Mouse (Mus musculus) cerebellum, adult 9-10 months (tissue): ENCODE measurements at regions not wholly inside any gene's neighbourhood (a gene's known extent, or its start where the extent isn't known, plus 50 kb on each side); places are given as distances from the start of the nearest gene placed in this dataset.
A peak's percentile ranks its signal among the peaks of the same experiment; 100 is the strongest.

Experiments used
- DNase-seq: peaks from one replicate; pipeline ENCODE4 v3.0.0; 2022

GRCm38 (mm10) chr13:44210123-44210522, 425.5 kb downstream of the Cd83 start:
- DNase-seq = no peak

DNA sequence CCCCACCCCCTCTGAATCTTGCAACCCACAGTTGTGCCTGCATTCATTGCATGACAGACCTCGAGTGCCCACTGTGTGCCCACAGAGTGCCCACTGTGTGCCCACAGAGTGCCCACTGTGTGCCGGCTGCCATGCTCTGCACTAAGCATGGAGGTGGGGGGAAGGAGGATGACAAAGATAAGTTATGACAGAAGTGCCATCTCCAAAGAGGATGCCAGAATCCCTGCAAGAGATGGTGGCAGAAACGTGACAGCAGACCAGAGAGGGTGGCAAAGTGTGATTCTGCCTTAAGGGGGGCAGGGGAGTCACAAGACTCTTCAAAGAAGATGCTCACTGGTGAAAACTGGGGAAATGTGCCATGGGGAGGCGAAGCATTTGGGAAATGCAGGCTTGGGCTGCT, 427.8 kb downstream of the Cd83 start:
- no peak for DNase-seq

- DNase-seq = peak; percentile 59
Observed at GRCm38 (mm10) chr13:44212936-44213335, 428.4 kb downstream of the Cd83 start.

GRCm38 (mm10) chr13:44218266-44218665, 433.7 kb downstream of the Cd83 start:
- no peak for DNase-seq

DNA sequence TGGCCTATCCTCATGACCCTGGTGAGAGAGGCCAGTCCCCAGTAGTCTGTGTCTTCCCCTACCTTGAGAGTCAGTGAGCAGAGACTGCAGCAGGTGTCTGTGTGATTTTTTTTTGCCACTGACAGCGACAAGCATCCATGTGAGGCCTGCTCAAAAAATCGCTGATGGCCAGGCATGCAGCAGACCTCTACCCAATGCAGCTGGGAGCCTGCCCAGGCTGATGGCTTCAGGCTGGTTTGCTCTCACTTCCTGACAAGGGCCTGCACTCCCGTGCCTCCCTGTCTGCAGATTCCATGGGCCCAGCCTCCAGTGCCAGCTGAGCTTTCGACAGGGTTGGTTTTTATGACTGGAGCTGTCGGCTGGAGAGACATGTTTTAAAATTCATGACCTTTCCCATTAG, 437.1 kb downstream of the Cd83 start:
- DNase-seq = no peak

DNA sequence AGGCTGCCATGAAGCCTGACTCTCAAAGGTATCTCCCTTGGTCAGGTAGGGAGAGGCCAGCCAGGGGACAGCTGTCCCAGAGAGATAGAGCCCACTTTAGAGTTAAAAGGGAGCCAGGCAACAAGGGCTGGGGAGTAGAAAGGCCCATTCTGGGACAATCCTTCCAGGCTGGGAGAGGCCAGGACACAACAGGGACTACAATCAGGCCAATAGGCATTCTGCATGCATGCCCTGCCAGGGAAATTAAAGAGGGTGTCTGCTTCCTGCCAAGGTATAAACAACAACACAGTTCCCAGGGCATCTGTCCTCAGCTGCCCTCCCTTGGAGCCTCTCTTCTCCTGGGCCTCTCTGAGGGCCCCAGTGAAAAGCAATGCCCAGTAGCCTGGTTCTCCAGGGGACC, 437.8 kb downstream of the Cd83 start:
- DNase-seq = peak; percentile 62

- DNase-seq = no peak
Observed at GRCm38 (mm10) chr13:44227706-44228459, 443.3 kb downstream of the Cd83 start.

DNA sequence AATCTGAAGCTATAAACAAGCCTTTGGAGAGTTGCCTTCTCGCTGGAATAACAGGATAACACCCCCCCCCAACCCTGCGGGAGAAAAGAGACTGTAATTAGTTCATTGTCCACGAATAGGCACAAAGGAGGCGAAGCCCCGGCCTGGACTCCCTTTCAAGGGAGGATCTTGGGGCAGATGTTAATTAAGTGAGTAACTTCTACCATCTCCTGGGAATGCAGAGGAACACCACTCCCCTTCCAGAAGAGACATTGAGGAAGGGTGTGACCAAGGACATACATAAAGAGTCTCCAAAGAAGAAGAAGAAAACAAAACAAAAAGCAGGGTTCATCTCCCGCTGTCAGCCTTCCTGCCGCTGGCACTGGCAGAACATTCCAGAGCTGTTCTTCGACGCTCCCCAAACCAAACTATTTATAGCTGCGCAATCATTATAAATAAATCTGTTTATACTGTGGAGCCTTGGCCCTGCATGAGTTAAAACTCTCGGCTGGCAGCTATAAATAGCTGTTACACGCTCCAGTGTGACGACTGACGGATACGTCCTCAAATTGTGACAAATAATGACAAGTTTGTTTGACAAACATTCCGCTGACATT, 444.1 kb downstream of the Cd83 start:
- no peak for DNase-seq

DNA sequence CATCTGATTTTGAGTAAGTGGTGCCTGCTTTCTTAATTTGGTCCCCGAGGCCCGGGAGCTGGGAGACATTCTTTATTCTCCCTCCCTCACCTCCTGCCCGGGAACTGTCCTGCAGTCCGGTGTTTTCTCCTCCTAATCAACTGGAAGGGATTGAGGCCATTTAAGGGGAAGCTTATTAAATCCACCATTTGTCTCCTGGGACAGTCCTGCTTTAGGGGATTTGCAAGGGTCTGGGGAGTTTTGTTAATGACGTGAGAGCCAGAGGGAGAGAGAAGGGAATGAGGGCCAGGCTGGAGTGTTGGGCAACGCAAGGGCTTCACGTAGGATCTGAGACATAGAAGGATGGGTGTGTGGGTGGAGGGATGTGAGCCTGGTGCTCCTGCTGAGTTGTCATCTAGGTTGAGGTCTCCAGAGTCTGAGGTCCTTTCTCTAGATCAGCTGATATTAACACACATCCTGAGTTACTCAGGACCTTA, 444.6 kb downstream of the Cd83 start:
- DNase-seq = no peak

DNA sequence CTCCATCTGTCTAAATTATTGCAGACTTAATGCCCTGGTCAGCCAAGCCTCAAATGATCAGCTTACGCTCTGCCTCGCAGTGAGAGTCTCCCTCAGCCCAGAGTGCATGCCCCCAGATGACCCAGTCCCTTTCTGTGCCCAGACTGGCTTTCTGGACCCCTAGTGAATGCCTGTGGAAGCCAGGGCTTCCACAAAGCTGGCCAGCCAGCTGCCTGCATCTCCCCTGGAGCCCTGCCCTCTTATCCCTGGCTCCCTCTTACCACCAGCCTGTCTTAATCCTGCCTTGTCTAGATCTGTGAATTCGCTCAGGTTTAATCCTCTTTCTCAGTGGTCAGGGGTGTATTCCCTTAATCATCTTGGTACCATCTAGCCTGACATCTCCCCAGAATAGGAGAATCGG, 446.8 kb downstream of the Cd83 start:
- no peak for DNase-seq

GRCm38 (mm10) chr13:44231868-44232715, 447.5 kb downstream of the Cd83 start:
- no peak for DNase-seq

- no peak for DNase-seq
Observed at GRCm38 (mm10) chr13:44232716-44233051, 448.1 kb downstream of the Cd83 start.

DNA sequence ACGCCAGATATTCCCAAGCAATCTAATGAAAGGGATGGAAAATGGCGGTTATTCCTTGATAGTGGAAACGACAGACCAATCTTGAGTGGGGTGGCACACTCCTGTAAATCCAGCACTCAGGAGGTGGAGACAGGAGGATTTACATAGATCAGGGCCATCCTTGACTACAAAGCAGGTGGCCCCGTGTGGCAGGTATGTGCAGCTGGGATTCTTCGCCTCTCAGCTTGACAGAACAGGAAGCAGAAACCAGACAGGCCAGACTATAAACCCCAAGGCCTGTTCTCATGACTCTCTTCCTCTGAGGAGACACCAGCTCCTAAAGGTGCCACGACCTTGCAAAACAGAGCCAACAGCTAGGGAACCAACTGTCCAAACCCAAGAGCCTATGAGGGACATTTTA, 449.7 kb downstream of the Cd83 start:
- no peak for DNase-seq

GRCm38 (mm10) chr13:44235236-44235635, 450.7 kb downstream of the Cd83 start:
- no peak for DNase-seq

DNA sequence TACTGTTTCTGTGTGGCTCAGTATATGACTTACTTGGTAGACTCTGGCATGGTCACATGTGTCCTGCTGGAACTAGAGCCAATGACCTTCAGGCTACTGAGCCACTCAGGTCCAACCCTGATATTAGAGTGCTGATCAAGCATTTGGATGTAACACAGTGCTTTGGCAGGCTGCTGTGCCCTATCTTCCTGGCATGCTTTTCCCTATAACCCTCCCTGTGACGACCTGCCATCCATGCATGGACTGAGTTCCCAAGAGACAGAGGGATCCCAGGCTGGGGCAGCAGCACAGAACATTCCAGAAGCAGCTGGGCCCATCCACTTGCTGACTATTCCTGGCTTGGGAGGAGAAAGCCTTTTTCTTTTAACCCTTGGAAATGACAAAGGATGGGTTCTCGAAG, 451.4 kb downstream of the Cd83 start:
- no peak for DNase-seq

DNA sequence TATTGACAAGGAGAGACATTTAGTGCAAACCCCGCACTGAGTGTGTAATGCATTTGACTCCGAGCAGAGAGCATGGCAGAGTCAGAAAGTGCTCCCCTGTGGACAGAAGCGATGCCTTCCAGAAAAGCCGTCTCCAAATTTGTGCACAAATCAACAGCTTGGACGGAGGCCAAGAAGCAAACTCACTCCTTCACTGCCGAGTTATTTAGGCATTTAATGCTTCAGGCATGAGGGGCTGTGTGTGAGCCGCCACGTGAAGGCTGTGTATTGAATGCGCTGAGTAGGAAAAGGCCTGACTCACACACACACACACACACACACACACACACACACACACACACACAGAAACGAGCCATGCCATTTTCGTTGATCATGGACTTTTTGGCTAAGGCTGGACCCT, 453.7 kb downstream of the Cd83 start:
- DNase-seq = peak; percentile 64

DNA sequence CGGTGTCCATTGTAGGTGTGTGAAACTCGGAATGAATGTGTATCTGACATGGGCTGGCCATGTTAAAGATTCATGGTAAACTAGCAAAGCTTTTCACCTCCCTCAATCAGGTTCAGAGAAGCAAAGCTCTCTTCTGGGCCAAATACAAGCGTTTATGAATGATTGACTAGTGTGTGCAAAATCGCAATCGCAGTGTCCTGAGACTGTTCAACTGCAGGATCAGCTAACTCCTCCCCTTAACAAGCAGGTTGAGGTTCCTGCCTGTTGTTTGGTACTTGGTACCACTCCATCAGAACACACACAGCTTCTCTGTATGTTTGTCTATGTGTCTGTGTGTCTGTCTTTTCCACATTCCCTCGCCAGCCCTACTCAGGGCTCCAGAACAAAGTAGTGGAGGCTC, 458.6 kb downstream of the Cd83 start:
- no peak for DNase-seq

DNA sequence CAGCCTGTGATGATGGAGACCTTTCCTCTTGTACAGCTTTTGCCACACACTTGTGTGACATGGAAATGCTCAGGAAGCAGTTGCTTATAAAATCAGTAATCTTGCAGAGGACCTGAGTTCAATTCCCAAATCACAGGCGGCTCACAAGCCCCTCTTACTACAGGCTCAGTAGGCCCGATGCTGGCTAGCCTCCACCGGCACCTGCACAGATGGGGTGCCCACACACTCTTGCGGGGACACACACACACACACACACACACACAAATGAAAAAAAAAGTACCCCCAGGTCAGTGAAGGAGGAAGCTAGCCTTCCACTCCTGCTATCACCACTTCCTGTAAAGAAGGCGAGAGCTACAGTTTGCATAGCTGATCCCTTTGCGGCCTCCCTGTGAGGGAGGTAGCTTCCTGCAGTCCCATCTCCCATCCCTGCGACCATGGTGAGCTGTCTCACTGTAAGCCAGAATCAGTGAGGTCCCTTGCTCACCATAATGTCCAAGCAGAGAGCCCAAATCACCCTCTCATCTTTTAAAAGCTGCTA, 462.2 kb downstream of the Cd83 start:
- DNase-seq = no peak

- DNase-seq = no peak
Observed at GRCm38 (mm10) chr13:44247861-44248260, 463.3 kb downstream of the Cd83 start.

- no peak for DNase-seq
Observed at GRCm38 (mm10) chr13:44248401-44248800, 463.8 kb downstream of the Cd83 start.

DNA sequence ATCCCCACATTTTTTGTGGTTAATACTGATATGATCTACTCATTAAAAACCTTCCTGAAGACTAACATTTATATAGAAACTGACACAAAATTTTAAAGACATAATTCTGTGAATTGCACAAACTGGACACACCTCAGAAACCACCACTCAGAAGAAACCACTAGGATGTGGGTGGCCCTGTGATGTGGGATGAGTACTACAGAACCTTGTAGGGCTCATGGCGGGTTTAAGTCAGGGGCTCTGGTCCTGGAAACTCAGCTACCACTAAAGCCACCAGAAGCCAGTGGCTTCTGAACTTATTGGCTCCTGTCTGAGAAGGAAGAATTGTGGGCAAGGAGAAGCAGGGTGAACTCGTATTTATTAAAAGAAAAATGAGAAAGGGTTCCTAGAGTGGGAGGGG, 464.5 kb downstream of the Cd83 start:
- DNase-seq = no peak

DNA sequence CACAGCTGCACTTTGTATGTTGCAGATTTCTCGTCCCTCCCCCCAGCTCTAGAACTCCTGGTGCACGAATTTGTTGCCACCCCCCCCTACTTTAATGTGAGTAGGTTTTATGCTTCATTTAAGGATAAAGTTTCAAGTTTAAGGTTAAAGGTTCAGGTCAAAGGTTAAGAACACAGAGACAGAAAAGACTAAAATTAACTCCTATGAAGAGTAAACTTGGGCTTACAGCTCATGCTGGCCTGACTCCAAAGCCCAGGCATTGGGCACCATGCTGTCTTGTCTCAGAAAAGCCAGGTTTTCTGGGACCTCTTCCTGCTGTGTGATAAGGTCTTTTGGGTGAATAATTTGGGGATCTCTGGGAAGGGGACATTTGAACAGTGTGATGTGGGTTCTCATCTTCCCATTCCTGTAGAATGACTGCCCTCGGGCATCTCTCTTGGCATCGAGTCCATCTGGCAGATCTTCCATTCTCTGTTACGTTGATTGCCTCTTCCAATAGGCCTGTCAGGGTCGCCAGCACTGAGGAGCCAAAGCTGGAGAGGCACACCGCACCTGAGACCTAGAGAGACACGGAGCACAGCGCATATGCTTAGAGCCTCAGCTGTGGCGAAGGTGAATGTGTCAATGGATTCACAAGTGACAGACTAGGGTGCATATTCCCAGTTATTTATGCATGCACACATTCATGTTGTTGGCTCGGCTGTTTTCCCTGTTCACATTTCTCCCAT, 466.1 kb downstream of the Cd83 start:
- DNase-seq = no peak

DNA sequence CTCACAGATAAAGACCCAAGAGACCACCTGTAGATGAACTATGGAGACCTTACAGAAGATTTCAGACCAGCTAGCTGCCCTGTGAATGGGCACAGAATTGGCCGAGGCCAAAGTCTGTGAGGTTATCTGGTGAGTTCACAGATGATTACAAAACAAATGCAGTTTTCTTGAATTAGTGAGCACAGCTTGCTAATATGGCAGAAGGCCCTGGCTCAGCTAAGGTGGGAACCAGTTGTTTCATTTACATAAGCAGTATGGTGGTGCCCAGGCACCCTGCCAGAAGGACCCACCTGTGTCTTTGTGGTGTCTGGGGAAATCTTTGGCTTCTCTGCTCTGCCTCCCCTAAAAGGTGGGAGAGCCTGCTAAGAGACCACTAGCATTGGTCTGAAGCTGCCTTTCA, 466.9 kb downstream of the Cd83 start:
- no peak for DNase-seq
